Mouse (Mus musculus): Measurements from ENCODE around the gene Cdkn3. TPM values are rescaled to one million over a fixed set of nuclear protein-coding genes. Genes with fewer than 3 reads are reported as not detected.

Gene Cdkn3
- total and polyA plus RNA-seq, 2 experiments, result 0.31 TPM; not detected in 1

DNA sequence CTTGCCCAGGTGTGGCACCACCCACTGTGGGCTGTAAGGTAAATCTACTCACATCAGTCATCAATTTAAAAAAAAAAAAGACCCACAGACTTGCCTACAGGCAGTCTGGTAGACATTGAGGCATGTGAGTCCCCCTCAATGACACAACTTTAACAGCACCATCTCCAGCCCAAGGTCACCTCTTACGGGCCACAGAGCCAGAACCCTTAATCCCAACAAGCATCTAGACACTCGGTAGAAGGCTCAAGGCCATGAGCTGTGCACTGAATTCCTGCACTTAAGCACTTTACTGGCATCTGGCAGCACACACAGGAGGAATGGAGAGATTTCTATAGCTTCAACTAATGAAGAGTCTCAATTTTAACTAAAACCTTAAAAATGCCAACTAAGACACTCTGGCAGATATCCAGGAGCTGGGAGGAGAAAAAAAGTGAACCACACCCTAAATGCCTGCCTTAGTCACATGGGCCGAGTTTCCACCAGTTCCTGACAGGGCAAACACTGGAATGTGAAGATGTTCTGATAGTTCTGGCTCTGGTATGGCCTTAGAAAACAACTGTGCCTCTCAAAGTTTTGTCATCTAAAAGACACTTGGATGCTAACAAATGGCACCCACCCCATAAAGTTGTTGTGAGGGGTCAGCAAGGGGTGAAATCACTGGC, 40.5 kb downstream of the Cdkn3 start:
- TF ChIP-seq CTCF (IDR thresholded peaks at IDR 0.05; ENCODE audit: low read depth, low read length), result no peak
- no peak for TF ChIP-seq POLR2A (IDR thresholded peaks at IDR 0.05; ENCODE audit: extremely low read depth, insufficient read depth, low read length)
- Histone ChIP-seq H3K79me2 (ENCODE audit: control insufficient read depth, insufficient read depth, low read length) (no peaks in the 10 kb centered on the region), H3K27ac (replicated peaks; ENCODE audit: insufficient read depth, low read depth, low read length) (no peak overlapping the region), H3K27me3 (ENCODE audit: control insufficient read depth, insufficient read depth, low read length) (no peaks in the 10 kb centered on the region), H3K9ac (ENCODE audit: low read depth, low read length) (no peak overlapping the region), H3K4me1 (ENCODE audit: control insufficient read depth, insufficient read depth, low read length) (peaks cover 4% of the 10 kb centered on the region; the same call in 1 of the 2 replicates), H3K36me3 (ENCODE audit: control insufficient read depth, insufficient read depth, low read length) (no peaks in the 10 kb centered on the region), H3K4me3 (ENCODE audit: insufficient read depth, low read depth, low read length) (no peak overlapping the region)
- no peak for DNase-seq (ENCODE audit: extremely low read depth, low read depth, low spot score)
- WGBS, result 79% methylated on average over 3 of the region's 3 CpGs

- Histone ChIP-seq H3K4me3 (ENCODE audit: insufficient read depth, low read depth, low read length) (no peak overlapping the region), H3K36me3 (ENCODE audit: control insufficient read depth, insufficient read depth, low read length) (peaks cover 2% of the 10 kb centered on the region; the same call in 1 of the 2 replicates), H3K9ac (ENCODE audit: low read depth, low read length) (no peak overlapping the region), H3K4me1 (ENCODE audit: control insufficient read depth, insufficient read depth, low read length) (peaks cover 4% of the 10 kb centered on the region; the same call in 1 of the 2 replicates), H3K79me2 (ENCODE audit: control insufficient read depth, insufficient read depth, low read length) (no peaks in the 10 kb centered on the region), H3K27ac (replicated peaks; ENCODE audit: insufficient read depth, low read depth, low read length) (no peak overlapping the region), H3K27me3 (ENCODE audit: control insufficient read depth, insufficient read depth, low read length) (no peaks in the 10 kb centered on the region)
- DNase-seq (ENCODE audit: extremely low read depth, low read depth, low spot score), result peak; percentile 73
- WGBS, result 41% methylated on average over 4 of the region's 4 CpGs
- no peak for TF ChIP-seq POLR2A (IDR thresholded peaks at IDR 0.05; ENCODE audit: extremely low read depth, insufficient read depth, low read length)
- no peak for TF ChIP-seq CTCF (IDR thresholded peaks at IDR 0.05; ENCODE audit: low read depth, low read length)
These were observed 42.9 kb downstream of the Cdkn3 start for GRCm38 (mm10) chr14:46803259-46803658.

GRCm38 (mm10) chr14:46803791-46804190, 43.5 kb downstream of the Cdkn3 start:
- peaks cover 4% of the 10 kb centered on the region; the same call in 1 of the 2 replicates for H3K4me1 ChIP-seq (ENCODE audit: control insufficient read depth, insufficient read depth, low read length)
- TF ChIP-seq CTCF (IDR thresholded peaks at IDR 0.05; ENCODE audit: low read depth, low read length), result no peak
- H3K9ac ChIP-seq (ENCODE audit: low read depth, low read length), result no peak overlapping the region
- 75% methylated on average over 1 of the region's 1 CpGs for WGBS
- H3K27me3 ChIP-seq (ENCODE audit: control insufficient read depth, insufficient read depth, low read length), result no peaks in the 10 kb centered on the region
- no peak overlapping the region for H3K4me3 ChIP-seq (ENCODE audit: insufficient read depth, low read depth, low read length)
- no peak overlapping the region for H3K27ac ChIP-seq (replicated peaks; ENCODE audit: insufficient read depth, low read depth, low read length)
- peaks cover 2% of the 10 kb centered on the region; the same call in 1 of the 2 replicates for H3K36me3 ChIP-seq (ENCODE audit: control insufficient read depth, insufficient read depth, low read length)
- no peak for DNase-seq (ENCODE audit: extremely low read depth, low read depth, low spot score)
- no peaks in the 10 kb centered on the region for H3K79me2 ChIP-seq (ENCODE audit: control insufficient read depth, insufficient read depth, low read length)

DNA sequence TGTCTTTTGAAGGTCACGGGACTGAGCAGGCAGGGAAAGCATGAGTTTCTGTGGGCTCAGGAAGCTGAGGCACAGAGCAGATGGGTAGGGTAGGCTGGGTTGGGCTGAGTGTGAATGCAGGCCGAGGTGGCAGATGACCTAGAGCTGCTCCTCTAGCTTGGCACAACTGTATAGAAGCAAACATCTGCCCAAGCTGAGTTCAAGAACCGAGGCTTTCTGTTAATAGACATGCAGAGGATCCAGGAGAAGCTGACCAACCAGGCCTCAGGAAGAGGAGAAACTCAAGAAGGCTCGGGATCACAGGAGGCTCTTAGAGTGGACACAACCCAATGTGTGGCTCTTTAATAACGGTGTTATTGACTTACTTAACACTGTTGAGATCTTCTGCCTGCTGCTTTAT, 45.8 kb downstream of the Cdkn3 start:
- peaks cover 19% of the 10 kb centered on the region for H3K36me3 ChIP-seq (ENCODE audit: control insufficient read depth, insufficient read depth, low read length)
- no peak overlapping the region for H3K9ac ChIP-seq (ENCODE audit: low read depth, low read length)
- H3K4me1 ChIP-seq (ENCODE audit: control insufficient read depth, insufficient read depth, low read length), result peaks cover 4% of the 10 kb centered on the region; the same call in 1 of the 2 replicates
- TF ChIP-seq POLR2A (IDR thresholded peaks at IDR 0.05; ENCODE audit: extremely low read depth, insufficient read depth, low read length) (no peak), CTCF (IDR thresholded peaks at IDR 0.05; ENCODE audit: low read depth, low read length) (no peak)
- H3K4me3 ChIP-seq (ENCODE audit: insufficient read depth, low read depth, low read length), result no peak overlapping the region
- no peak for DNase-seq (ENCODE audit: extremely low read depth, low read depth, low spot score)
- no peaks in the 10 kb centered on the region for H3K79me2 ChIP-seq (ENCODE audit: control insufficient read depth, insufficient read depth, low read length)
- no peaks in the 10 kb centered on the region for H3K27me3 ChIP-seq (ENCODE audit: control insufficient read depth, insufficient read depth, low read length)
- H3K27ac ChIP-seq (replicated peaks; ENCODE audit: insufficient read depth, low read depth, low read length), result no peak overlapping the region
- WGBS, result 81% methylated on average over 5 of the region's 5 CpGs

DNA sequence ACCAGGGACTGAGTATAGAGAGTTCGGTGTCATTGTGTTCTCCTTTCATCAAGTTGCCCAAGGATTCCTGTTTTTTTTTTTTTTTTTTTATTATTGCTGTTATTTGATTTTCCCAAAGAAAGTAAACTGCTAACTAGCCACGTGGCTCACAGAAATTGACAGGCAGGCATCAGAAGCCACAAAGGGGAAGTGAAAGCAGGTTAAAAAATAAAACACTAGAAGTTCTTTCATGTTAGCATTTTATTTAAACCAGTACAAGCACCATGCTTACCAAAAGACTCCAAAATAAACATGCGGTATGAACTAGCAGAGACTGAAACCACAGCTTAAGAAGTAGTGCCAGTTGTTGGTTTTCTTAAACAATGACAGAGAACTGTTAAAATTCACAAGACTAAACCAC, 47.6 kb downstream of the Cdkn3 start:
- no peak overlapping the region for H3K27ac ChIP-seq (replicated peaks; ENCODE audit: insufficient read depth, low read depth, low read length)
- DNase-seq (ENCODE audit: extremely low read depth, low read depth, low spot score), result no peak
- no peaks in the 10 kb centered on the region for H3K79me2 ChIP-seq (ENCODE audit: control insufficient read depth, insufficient read depth, low read length)
- TF ChIP-seq POLR2A (IDR thresholded peaks at IDR 0.05; ENCODE audit: extremely low read depth, insufficient read depth, low read length) (no peak), CTCF (IDR thresholded peaks at IDR 0.05; ENCODE audit: low read depth, low read length) (no peak)
- H3K4me1 ChIP-seq (ENCODE audit: control insufficient read depth, insufficient read depth, low read length), result peaks cover 4% of the 10 kb centered on the region; the same call in 1 of the 2 replicates
- WGBS, result 54% methylated on average over 3 of the region's 3 CpGs
- peaks cover 27% of the 10 kb centered on the region for H3K36me3 ChIP-seq (ENCODE audit: control insufficient read depth, insufficient read depth, low read length)
- no peaks in the 10 kb centered on the region for H3K27me3 ChIP-seq (ENCODE audit: control insufficient read depth, insufficient read depth, low read length)
- H3K4me3 ChIP-seq (ENCODE audit: insufficient read depth, low read depth, low read length), result no peak overlapping the region
- H3K9ac ChIP-seq (ENCODE audit: low read depth, low read length), result no peak overlapping the region

DNA sequence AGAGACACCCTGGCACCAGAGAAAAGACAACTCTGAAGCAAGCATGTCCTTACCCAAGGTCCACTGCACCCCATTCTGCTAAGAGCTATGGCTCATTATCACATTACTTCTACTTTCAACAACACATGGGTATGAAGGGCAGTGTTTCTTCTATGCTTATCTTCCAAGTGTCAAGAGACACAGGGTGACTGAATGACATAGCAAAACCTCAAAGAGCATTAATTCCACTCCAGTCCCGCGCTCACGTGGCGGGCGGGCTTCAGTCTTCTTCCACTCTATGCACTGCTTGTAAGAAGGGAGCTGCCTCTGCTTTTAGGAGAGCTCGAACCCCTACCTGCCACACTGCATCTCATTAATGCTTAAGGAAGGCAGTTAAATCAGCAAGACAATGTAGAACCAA, 55.3 kb downstream of the Cdkn3 start:
- H3K9ac ChIP-seq (ENCODE audit: low read depth, low read length), result no peak overlapping the region
- no peak overlapping the region for H3K4me3 ChIP-seq (ENCODE audit: insufficient read depth, low read depth, low read length)
- no peak overlapping the region for H3K27ac ChIP-seq (replicated peaks; ENCODE audit: insufficient read depth, low read depth, low read length)
- peaks cover 14% of the 10 kb centered on the region; the same call in 1 of the 2 replicates for H3K79me2 ChIP-seq (ENCODE audit: control insufficient read depth, insufficient read depth, low read length)
- TF ChIP-seq POLR2A (IDR thresholded peaks at IDR 0.05; ENCODE audit: extremely low read depth, insufficient read depth, low read length), result no peak
- TF ChIP-seq CTCF (IDR thresholded peaks at IDR 0.05; ENCODE audit: low read depth, low read length), result no peak
- DNase-seq (ENCODE audit: extremely low read depth, low read depth, low spot score), result no peak
- H3K4me1 ChIP-seq (ENCODE audit: control insufficient read depth, insufficient read depth, low read length), result peaks cover 9% of the 10 kb centered on the region
- no peaks in the 10 kb centered on the region for H3K27me3 ChIP-seq (ENCODE audit: control insufficient read depth, insufficient read depth, low read length)
- WGBS, result 91% methylated on average over 6 of the region's 6 CpGs
- peaks cover 33% of the 10 kb centered on the region for H3K36me3 ChIP-seq (ENCODE audit: control insufficient read depth, insufficient read depth, low read length)
